Mouse (Mus musculus): Measurements from ENCODE around the gene Igsf21. TPM values are rescaled to one million over a fixed set of nuclear protein-coding genes. Genes with fewer than 3 reads are reported as not detected.

Gene Igsf21
- total RNA-seq, 1 experiment from 2014 or later = 7.0 TPM

DNA sequence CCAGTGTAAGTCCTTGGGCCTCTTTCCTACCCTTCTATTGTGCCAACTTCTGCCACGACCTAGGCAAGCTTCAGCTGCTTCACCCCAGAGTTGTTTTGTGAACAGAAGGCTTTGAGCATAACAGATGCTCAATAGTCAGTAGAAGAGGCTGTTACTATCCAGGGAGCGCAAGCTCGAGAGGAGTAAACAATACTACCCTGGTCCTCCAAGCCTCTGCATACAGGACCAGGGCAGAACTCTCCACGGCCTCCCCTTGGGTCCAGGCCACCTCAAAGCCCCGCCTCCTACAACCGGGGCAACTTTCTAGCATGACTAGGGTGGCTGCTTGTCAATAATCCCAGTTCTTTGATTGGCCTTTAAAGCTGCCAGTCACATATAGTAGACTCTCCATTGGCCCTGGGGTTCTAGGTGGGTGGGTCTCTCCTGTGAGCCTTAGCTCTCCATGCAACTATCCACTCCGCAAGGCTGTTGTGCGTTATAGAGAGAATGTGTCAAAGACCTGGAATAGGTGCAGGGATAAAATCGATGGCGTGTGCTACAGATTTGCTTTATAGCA is 198.7 kb downstream of the Igsf21 start:
- DNase-seq = peak; percentile 24

DNA sequence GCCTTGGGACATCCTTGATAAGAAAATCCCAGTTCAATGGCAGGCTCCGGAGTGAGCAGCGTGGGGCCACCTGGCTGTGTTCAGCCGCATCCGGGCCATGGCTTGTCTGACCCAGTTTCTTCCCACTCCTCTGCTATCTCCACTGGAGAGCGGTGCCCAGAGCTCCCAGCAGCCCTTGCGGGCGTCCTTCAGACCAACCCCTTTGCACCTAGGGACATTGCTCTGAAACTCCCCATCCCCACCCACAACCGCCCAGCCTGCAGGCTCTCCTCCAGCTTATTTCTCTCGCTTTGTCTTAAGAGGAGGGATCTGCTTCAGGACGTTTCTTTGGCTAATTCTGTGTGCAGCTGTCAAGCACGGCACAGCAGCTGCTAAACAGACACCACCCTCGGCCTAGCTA is 202.6 kb downstream of the Igsf21 start:
- peak; percentile 21 for DNase-seq

DNA sequence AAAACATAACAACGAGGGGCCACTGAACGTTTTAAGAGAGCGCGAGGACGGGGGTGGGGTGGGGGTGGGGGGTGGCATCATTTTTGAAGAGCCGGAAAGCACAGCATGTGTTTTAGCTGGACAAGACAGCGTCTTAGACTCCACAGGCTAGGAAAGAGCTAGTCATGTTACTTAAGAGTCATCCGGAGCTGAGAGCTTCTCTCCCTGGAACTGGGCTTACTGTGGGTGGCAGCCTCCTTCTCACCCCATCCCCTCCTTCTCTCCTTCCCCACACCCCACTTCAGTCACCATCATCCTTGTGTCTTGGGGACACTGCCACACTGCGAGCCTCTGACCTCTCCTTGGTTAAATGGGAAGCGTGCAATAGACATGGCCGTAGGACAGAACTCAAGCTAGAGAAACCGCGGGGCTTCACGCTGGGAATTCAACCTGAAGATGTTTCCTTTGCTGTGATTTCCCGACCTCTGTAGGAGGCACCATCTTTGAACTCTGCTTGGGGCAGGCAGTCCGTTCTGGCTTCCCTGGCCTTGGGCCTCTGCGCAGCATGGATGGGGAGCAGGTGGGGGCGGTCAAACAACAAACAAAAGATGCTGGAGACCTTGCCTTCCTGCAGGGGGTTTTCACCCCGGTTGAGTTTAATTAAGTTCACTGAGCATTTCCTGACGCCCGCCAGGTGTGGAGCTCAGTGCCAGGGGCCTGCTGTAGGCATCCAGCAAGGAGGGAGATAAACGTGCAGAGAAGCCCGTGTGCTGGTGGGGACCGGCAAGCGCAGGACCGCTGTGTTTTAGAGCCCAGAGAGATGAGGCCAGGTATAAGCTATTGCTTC is 207.8 kb downstream of the Igsf21 start:
- no peak for DNase-seq

GRCm38 (mm10) chr4:140037784-140038387 is 208.7 kb downstream of the Igsf21 start:
- DNase-seq = peak; percentile 86

DNA sequence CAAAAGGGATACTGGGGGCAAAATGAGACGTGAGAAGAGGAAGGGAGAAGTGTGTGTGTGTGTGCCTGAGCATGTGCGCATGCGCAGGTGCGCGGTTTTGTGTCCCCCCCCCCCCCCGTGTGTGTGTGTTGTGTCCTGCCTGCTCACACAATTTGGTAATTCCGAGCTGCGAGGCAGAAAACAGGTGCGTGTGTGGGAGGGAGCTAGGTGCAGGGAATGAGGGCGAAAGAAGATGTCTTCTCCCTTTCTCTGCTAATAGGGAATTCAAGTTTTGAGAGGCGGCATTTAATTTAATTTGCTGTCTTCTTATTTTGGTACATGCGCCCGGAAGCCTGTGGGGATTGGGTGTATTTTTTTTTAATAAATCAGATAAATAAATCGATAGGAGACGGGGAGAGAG is 211.4 kb downstream of the Igsf21 start:
- DNase-seq = no peak

DNA sequence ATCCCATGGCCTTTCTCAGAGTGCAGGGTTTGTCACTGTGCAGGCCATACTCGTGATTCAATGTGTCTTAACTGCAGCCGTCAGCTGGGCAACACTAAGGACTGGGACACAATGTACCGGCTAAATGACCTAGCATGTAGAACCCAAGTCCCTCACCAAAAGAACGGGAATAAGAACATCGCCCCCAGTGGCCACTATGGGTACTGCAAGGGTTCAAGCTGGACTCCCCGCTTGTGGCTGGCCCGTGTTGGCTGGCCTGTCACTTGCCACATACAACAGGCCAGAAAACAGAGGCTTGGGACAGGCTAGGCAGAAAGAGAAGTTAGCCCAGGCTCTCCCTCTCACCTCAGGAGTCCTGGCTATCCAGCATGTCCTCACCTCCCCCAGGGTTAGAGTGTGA is 213.2 kb downstream of the Igsf21 start:
- DNase-seq = peak; percentile 67

DNA sequence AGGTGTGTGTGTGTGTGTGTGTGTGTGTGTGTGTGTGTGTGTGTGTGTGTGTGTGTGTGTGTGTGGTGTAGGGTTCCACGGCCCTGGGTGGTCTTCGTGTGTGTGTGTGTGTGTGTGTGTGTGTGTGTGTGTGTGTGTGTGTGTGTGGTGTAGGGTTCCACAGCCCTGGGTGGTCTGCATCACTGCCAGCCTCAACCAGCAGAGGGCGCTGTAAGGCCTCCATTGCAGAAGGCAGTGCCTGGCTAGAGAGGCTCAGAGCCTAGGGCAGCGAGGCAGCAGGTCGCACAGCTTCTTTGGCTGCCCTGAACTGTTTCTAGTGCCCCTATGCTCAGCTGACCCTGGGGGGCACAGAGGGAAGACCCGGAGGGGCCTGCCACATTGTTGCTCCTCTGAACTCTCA is 216.2 kb downstream of the Igsf21 start:
- DNase-seq = peak; percentile 78

GRCm38 (mm10) chr4:140030040-140030386 is 216.6 kb downstream of the Igsf21 start:
- DNase-seq = no peak

DNA sequence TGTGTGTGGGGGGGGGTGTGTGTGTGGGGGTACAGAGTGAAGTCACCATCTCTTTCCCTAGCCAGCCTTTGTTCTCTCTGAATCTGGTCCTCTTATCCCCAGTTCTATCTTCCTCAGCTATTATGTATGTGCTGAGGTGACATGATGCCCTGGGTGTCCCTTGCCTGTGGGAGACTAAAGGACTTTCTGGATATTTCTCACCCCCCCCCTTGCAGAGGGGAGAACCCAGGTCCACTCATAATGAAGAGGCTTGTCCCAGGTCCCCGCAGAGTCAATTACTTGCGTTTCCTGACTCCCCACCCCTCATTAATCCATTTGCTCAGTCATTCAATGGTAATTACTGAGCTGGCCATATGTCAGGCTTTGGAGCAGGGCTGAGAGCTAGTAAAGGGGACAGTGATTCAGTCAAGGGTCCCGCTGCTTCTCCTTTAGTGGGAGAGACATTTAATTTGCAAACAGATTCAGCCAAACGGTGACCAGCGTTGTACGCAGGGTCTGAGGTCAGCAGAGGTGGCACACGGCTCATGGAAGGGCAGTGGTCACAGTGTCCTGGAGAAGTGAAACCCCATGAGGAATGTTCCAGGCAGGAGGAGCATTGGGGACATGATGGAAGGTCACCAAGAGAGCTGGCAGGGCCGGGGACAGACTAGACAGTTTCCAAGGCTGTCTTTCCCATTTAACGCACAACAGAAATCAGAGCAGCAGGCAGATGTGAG is 217.1 kb downstream of the Igsf21 start:
- DNase-seq = peak; percentile 38

DNA sequence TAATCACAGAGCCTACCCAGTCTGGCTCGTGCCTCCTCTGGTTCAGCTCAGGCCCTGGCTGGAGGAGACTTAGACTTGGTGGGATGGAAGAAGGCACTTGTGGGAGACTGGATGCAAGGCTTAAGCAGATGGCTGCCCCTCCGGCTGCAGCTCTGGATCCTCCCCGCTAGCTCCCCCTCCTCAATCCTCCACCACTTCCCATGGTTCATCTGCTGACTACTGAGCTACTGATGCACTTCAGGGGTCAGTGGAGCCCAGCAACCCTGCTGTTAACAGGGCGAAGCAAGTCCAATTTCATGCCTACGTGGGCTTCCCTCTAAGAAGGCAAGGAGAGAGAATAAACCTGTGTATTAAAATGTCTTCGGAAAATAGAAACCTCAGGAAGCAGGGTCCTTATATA is 222.8 kb downstream of the Igsf21 start:
- no peak for DNase-seq

- no peak for DNase-seq
These were observed 230.7 kb downstream of the Igsf21 start for GRCm38 (mm10) chr4:140015916-140016315.

DNA sequence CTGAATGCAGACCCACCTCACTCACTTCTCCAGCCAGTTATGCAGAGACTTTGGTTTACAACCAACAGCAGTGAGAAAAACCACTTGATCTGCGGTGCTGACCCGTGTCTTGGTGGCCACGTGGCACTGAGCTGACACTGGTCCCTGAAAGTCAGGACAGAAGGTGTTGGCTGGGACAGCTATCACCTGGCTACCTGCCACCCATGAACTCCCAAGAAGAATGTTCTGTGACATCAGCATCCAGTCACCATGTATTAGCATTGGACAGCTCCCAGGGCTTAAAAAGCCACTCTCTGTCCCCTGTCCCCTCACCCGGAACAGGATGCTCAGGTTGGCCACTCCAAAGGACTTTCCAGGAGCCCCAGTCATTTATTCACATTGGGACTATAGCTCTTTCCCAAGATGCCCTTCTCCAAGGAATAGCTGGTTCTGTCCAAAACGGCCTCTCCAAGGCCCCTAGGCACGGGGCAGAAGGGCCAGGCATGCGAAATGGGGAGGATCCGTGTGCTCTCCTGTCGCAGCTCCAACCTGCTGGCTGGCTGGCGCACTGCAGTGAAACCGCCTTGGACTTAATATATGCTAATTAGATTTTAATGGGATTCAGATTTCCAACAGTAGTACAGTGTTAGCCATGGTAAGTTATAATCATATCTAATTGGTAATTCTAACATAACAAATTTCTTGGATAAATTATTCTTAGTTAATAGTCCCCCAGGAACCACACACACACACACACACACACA is 235.7 kb downstream of the Igsf21 start:
- DNase-seq = peak; percentile 37

- DNase-seq = no peak
These were observed 241.7 kb downstream of the Igsf21 start for GRCm38 (mm10) chr4:140004932-140005331.

DNA sequence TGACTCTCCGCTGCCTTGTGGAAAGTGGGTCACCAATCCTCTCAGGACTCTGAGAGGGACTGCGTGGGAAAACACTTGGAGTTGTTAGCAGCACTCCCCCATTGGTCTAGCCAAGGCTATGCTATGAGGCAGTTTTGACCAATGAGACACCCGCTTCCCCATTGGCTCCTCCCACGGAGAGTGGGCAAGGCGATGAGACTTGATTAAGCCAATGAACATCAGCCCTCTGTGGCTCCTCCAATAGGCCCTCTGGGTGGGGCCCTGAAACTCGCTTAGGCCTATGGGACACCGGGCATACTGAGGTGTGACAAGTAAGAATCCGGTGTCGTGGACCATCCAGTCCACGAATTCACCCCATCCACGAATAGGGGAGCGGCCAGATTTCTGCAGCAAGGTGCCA is 242.4 kb downstream of the Igsf21 start:
- DNase-seq = peak; percentile 45

DNA sequence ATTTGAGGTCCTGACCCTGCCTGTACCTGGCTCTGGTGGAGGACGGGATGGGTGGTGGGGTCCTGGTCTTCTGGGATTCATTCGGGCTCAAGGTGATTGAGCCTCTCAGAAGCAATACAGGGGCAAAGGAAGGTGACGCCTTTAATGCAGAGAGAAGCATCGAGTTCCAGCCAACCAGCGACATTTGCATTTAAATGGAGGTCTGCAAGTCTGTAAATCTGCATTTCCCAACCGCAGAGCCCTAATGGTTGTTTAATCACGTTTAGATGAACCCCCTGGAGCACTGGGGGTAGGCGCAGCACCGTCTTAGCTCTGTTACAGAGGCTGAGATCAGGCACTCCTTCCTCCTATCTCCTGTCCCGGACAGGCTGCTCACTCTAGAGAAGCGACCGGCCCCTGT is 244.5 kb downstream of the Igsf21 start:
- DNase-seq = no peak

DNA sequence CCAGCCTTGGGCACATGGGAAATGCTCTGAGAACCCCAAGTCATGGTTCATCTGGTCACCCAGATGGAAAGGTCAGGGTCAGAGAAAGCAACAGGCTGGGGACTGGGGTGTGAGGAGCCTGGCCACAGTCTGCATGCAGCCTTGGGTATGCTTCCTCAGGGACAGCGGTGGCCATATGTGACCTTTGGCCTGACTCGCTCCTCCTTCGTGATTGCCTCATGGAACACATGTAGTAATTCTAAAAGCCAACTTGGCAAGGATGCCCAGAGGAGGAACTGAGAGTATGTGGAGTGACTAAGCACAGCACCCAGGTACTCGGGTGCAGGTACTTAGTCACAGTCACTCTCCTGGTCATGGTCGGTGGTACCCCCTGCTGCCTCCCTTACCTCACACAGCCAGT is 245.7 kb downstream of the Igsf21 start:
- peak; percentile 62 for DNase-seq

GRCm38 (mm10) chr4:139999033-139999432 is 247.6 kb downstream of the Igsf21 start:
- DNase-seq = no peak

DNA sequence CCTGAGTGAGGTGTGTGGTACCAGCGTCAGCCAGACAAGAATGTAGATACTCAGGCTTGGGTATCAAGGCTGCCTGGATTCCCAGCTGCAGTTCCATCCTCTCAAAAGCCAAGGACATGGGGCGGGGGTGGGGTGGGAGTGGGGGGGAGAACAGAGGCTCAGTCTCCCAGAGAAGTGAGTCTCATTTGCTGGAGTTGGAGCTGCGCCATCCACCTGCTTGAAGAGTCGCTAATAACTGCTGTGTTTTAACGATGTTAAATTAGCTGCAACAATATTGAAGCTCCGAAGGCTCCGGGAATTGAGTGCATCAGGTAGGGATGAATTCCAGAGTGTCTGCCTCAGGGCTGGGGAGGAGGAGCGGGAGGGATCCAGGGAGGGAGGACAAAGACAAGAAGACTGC is 250.9 kb downstream of the Igsf21 start:
- no peak for DNase-seq

- no peak for DNase-seq
These were observed 253.4 kb downstream of the Igsf21 start for GRCm38 (mm10) chr4:139993111-139993755.

- no peak for DNase-seq
These were observed 259.7 kb downstream of the Igsf21 start for GRCm38 (mm10) chr4:139986913-139987312.

DNA sequence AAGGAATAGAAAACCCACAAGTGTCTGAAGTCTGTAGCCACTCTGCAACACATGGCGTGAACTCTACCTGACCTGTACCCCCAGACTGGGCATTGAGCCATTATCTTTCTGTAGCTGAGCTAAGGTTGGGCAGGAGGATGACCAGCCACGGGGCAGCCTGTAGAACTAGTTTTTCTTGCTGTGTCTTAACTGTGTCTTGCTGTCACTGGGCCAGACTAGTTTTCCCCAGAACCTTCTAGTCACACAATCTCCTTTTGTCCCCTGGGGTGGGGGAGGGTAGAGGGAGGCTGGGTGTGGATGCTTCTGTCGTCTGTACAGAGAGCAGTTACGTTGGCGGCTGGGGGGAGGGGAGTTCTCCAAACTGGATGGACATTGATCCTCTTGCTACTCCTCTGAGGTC is 267.9 kb downstream of the Igsf21 start:
- peak; percentile 22 for DNase-seq

DNA sequence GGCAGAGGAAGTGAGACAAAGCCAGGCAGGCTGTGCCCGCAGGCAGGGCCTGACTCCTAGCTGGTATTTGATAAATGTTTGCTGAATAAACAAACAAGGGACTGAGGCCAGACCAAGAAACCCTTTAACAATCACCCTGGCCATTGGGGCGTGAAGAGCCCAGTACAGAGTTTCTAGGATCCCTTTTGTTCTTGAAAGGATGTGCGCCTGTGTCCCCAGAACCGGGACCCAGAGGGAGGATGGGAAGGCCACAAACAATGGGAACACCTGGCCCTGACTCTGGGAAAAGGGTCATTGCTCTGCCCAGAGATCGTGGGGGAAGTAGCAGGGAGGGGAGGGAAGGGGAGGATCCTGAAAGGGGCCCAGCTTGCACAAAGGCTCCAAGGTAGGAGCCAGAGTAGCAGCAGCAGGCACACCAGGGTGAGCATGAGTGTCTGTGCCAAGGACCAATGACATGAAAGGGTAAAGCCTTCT is 269.2 kb downstream of the Igsf21 start:
- DNase-seq = no peak

All from adrenal gland, postnatal 14 days (tissue).